ENCODE assay signal across 15 mouse cellular contexts in the genomic region with DNA sequence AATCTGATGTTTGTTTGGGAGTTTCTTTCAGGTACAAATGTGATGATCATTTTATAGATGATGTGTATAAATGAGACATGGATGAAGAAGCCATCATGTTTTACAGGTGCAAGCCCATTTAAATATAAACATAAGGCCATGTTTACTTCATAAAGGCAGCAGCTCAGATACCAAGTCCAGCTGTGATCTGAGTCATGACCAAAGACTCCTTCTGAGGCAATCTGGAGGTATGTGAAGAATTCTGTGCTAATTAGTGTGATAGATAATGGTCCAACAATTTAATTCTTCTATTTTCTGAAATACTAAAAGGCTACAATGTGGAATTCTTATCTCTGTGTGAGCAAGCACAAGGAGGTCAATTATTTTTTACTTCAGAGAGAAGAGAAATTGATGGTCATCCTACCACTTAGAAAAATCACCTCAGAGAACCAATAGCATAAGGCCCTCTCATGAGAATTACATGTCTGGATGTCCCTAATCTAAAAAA.
"Had no signal": no experiment of that assay in that cellular context is flagged by ENCODE, and none has a peak within 500 bp of the region (broad histone marks: within the 10 kb centered on the region; RNA-seq: fewer than 3 reads in every experiment).

No protein-coding gene starts in this region.

- DNase-seq: retina, postnatal 1 day; right cerebral cortex, adult 18-20 months; right cerebral cortex, postnatal 14 days; right cerebral cortex, postnatal 25 days; right cerebral cortex, postnatal 4 days; spleen, adult 18-20 months; thymus, adult 18-20 months; thymus, adult 2 months; thymus, postnatal 14 days; thymus, postnatal 25 days; thymus, postnatal 36 days; thymus, postnatal 4 days had no signal

- H3K36me3 ChIP-seq: neural tube, embryonic 13.5 days; neural tube, embryonic 15.5 days; stomach, embryonic 15.5 days had no signal

- H3K27me3 ChIP-seq: neural tube, embryonic 13.5 days; neural tube, embryonic 15.5 days; stomach, embryonic 15.5 days had no signal

- H3K4me2 ChIP-seq: neural tube, embryonic 13.5 days; neural tube, embryonic 15.5 days; stomach, embryonic 15.5 days had no signal

- H3K4me3 ChIP-seq: neural tube, embryonic 13.5 days; neural tube, embryonic 15.5 days; stomach, embryonic 15.5 days had no signal
